Mouse (Mus musculus): ENCODE results near the gene Magi1.
A peak's percentile ranks its signal among the peaks of the same experiment; 100 is the strongest.

Gene Magi1

GRCm38 (mm10) chr6:94203642-94204145 lies 80.0 kb downstream of the Magi1 start:
- no peak for DNase-seq (ENCODE audit: extremely low spot score)

- DNase-seq (ENCODE audit: extremely low spot score): no peak
Measured at GRCm38 (mm10) chr6:94201940-94202339, 81.8 kb downstream of the Magi1 start.

DNA sequence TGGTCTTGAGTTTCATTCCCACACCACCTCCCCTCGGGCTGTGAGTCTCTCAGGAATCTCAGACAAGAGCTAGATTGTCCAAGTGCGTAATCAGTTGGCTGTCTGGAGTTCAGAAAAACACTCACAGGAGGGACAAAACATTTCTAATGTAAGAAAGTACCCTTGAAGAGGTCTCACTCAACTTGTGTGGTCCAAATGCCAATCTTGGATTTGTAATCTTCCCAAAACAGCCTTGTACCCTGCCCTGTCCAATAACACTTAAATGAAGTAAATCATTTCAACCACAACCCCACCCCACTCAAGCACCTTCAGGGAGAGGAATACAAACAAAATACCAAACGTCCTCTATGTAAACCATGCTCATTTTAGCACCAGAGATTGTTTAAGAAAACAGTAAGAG lies 82.8 kb downstream of the Magi1 start:
- DNase-seq (ENCODE audit: extremely low spot score): no peak

DNA sequence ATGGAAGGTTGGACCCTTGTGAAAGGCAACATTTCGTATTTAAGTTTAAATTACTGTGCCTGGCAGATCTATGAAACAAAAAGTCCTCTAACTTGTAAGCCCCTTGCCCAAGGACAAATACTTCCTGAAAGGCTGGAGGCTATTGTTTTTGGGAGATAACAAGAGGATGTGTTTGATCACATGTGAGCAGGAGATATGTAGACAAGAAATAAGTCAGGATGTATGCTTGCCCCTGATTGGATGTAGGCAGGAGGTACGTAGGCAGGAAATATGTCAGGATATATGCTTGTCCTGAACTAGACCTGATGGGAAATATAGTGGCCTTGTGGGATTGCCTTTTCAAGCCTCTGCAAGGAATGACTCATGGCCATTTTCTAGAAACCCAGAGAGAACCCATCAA lies 84.0 kb downstream of the Magi1 start:
- no peak for DNase-seq (ENCODE audit: extremely low spot score)

- no peak for DNase-seq (ENCODE audit: extremely low spot score)
Measured at GRCm38 (mm10) chr6:94197831-94198230, 85.9 kb downstream of the Magi1 start.

DNA sequence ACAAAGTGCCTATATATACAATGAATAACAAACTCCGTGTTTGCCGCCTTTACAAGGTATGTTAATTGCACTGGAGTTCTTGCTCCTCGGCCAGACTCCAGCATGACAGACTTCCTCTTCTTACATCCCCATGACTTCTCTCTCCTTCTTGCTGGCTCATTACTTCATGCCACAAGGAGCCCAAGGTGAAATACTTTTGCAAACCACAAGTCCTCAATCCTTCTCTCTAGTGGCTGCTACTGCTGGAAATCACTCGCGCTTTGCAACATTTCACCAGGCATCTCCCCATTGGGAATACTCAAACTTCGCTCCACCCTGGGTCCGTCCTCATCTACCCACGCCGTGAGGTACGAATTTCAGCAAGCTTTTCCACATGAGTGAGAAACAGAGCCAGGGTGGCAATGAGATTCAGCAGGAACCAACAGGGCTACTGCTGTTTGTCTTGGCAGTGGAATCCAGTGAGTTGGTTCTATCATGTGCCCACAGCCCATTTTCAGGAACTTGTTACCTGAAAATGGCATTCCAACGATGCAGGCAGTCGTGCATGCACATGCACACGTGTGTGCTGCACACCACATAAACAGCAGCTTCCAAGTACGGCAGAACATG lies 88.3 kb downstream of the Magi1 start:
- DNase-seq (ENCODE audit: extremely low spot score): no peak

GRCm38 (mm10) chr6:94190830-94191229 lies 92.9 kb downstream of the Magi1 start:
- no peak for DNase-seq (ENCODE audit: extremely low spot score)

- DNase-seq (ENCODE audit: extremely low spot score): no peak
Measured at GRCm38 (mm10) chr6:94189379-94189778, 94.3 kb downstream of the Magi1 start.

DNA sequence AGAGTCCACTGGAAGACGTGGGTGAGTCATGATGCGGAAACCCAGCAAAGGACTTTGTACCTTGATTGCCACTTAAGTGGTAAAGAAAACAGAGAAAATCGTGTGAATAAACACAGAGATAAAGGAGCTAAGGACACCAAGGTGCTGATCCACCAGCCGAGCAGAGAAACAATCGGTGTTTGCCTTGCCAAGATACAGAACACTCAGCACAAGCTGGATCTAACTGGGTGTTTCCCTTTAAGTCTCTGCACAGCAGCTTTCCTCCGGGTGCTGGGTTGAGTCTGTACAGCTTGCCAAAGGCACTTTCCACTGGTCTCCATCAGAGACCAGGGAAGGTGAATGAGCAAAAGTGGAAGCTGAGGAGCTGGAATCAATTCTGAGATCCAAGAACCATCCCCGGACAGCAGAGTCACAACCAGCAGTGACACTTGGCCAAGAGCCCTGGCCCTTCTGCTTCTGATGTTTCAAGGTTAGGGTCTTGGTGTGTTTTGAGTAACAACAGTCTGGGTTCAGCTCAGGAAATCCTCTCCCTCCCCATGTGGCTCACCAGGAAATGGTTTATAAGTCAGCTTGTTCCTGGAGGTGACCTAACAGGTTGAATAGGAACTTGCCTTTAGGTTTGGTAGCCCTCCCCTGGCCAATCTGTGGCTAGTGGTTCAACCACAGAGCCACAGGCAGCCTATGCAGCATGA lies 96.9 kb downstream of the Magi1 start:
- DNase-seq (ENCODE audit: extremely low spot score): no peak

GRCm38 (mm10) chr6:94184268-94184667 lies 99.4 kb downstream of the Magi1 start:
- DNase-seq (ENCODE audit: extremely low spot score): no peak

- DNase-seq (ENCODE audit: extremely low spot score): no peak
Measured at GRCm38 (mm10) chr6:94183354-94183851, 100.3 kb downstream of the Magi1 start.

DNA sequence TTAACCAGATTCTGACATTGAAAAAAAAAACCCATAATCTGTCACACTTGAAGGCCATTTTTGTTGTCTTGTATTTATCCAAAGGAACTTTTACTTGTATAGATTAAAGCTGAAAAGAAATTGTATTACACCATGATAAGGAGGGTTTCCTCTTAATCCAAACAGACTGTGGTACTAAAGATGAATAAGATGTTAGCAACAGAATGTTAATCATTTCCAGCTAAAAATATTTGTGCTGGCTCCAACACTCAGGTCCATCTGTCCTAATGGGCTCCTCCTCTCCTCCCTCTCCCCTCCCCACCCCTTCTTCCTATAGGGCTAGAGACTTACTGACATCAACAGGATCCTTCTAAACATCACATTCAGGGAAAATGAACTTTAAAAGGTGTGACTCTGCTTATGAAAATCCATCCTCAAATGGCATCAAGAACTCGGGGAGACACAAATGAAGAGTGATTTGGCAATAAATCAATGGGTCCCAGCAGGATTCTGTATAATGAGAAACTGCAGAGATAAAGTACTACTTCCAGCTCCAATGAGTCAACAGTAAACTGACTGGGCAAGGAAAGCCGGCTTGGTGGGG lies 102.0 kb downstream of the Magi1 start:
- no peak for DNase-seq (ENCODE audit: extremely low spot score)

DNA sequence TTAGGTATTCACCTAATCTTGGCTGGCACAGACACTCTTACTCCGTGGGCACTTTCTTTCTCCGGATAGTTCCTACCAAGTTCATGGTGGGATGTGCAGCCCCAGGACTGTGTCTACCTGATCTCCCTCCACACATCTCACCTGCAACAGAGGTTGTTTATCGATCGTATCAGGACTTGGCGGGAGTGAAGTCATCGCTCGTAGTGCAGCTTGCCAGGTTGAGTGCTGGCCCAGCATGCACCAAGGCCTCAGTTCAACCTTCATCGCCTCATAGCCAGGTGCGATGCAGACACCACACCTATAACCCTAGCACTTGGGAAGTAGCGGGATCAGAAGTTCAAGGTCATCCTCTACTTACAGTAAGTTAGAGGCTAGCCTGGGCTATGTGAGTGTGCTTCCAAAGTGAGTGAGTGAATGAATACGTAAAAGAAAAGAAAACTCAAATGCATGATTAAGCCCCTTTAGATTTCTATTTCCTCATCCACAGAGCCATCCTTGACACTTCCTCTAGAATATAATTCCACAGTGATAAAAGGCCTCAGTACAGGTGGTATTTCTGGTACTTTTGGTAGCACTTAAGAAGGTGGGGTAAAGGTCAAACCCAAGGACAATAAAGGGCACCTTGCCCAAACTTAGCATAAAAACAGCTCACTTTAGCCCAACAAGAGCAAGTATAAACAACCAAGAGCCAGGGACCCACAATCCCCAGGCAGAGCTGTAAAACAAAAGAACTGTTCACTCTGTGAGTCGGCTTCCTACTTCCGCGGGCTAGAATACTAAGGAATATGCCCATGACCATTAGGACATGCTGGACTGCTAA lies 103.2 kb downstream of the Magi1 start:
- DNase-seq (ENCODE audit: extremely low spot score): no peak

DNA sequence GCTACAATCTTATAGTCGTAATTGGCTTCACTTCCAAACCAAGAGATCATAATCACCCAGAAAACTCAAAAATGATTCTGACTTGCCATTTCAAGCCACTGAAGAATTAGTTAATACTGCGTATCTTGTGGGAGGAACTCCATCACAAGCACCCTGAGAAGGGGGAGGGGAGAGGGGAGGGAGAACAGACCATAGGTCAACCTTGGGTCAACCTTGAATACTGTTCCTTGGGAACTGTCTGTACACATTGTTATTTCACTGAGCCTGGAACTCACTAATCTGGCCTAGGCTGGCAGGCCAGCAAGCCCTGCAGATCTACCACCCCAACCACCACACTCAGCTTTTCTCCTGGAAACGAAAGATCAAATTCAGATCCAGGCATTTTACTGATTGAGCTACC lies 106.2 kb downstream of the Magi1 start:
- DNase-seq (ENCODE audit: extremely low spot score): peak; percentile 49

- DNase-seq (ENCODE audit: extremely low spot score): no peak
Measured at GRCm38 (mm10) chr6:94176705-94177104, 107.0 kb downstream of the Magi1 start.

DNA sequence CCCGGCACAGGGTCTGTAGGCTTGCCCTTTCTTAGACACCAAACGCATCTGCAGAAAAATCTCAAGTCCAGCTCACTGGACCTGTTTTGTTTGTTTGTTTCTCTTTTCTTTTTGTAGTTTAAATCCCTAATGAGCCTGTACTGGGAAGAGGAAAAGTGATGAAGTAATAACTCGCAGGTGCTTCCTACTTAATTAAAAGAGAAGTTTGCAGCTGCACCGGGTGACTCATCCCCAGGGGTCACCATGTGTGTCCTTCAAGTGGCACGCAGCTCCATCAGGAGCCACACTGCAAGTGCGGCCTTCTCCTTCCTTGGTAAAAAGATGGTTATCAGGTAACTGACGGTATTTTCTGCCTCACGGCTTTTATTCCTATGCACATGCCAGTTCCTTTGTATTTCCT lies 112.5 kb downstream of the Magi1 start:
- no peak for DNase-seq (ENCODE audit: extremely low spot score)

GRCm38 (mm10) chr6:94169581-94170194 lies 114.0 kb downstream of the Magi1 start:
- DNase-seq (ENCODE audit: extremely low spot score): no peak

DNA sequence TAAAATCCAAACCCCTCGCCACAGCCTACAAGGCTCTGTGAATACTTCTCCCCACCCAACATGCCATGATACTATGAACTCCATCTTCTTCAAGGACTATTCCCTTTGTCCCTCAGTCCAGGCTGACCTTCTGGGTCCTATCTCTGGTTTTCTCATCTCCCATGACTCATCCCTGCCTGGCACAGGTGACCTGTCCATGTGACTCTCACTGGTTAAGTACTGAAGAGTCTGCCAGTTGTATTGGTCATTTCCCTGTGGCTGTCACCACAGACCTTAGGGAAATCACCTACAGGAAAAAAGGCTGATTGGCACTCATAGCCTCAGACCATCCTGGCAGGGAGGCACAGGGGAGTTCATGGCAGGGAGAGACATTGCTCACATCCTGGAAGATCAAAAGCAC lies 117.8 kb downstream of the Magi1 start:
- no peak for DNase-seq (ENCODE audit: extremely low spot score)

DNA sequence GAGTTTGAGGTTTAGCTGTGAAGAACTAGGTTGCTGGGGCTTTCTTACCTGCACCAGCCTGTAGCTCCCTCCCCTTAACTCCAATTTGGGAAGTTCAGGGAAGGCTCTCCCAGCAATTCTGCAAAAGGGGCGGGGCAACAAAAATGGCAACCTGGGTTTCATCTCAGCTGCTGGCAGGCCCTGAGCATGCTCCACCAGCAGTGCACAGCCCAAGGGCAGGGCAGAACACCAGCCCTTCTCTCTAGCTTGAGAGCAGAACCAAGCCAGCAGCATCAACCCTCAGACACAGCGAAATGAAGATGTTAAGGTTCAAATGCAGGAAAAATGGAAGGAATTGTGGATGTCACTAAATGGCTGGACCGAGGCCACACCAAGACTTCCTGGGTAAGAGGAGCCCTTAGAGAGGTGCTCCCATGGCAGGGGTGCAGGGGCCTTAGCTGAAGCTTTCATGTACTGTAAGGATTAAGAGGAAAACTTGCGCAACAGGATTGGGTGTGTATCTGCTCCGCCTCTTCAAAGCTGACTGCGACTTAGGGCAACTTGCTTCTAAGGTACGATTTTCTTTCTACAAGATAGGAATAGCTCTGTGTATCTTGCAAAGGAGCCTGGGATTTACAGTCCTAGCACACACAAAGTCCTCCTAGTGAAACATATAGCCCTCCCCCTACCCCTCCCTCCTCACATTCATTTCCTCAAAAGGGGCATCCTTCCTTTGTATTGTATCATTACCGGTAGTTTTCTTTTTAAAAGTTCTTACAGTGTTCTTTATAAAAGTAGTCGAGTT lies 118.8 kb downstream of the Magi1 start:
- DNase-seq (ENCODE audit: extremely low spot score): no peak

GRCm38 (mm10) chr6:94163325-94163995 lies 120.3 kb downstream of the Magi1 start:
- DNase-seq (ENCODE audit: extremely low spot score): peak; percentile 13
